11 mouse cellular contexts compared by ENCODE assay signal in genomic region chr11:69714636-69715329, GRCm38 (mm10). TPM values are rescaled to one million over a fixed set of nuclear protein-coding genes. Genes with fewer than 3 reads are reported as not detected.
A peak's percentile ranks its signal among the peaks of the same experiment; 100 is the strongest.
DNase-seq lines count a peak whose midpoint lies in the region; ATAC-seq lines count a peak whose summit lies in the region.
"Had no signal": no experiment of that assay in that cellular context is flagged by ENCODE, and none has a peak within 500 bp of the region (broad histone marks: within the 10 kb centered on the region; RNA-seq: fewer than 3 reads in every experiment).

No protein-coding gene starts in this region.

- H3K27ac ChIP-seq in hindbrain, embryonic 10.5 days = peak overlapping the region; percentile 56; the same call in 1 of the 2 replicates
- H3K27ac ChIP-seq in hindbrain, embryonic 12.5 days = no peak overlapping the region
- peak overlapping the region; percentile 77 for H3K27ac ChIP-seq in limb, embryonic 10.5 days

- no peak overlapping the region for H3K4me2 ChIP-seq in hindbrain, embryonic 12.5 days (replicated peaks)
- H3K4me2 ChIP-seq: liver, embryonic 12.5 days had no signal

- H3K27me3 ChIP-seq in hindbrain, embryonic 10.5 days (ENCODE audit: insufficient read depth, poor library complexity, severe bottlenecking) = no peaks in the 10 kb centered on the region
- 0 out of 2 replicates have a peak, but pooled peaks cover 2% of the 10 kb centered on the region for H3K27me3 ChIP-seq in hindbrain, embryonic 12.5 days
- no peaks in the 10 kb centered on the region for H3K27me3 ChIP-seq in limb, embryonic 10.5 days (ENCODE audit: low read depth, poor library complexity, severe bottlenecking)
- H3K27me3 ChIP-seq: liver, embryonic 12.5 days had no signal

- H3K9me3 ChIP-seq in hindbrain, embryonic 10.5 days = no peaks in the 10 kb centered on the region
- no peaks in the 10 kb centered on the region for H3K9me3 ChIP-seq in hindbrain, embryonic 12.5 days (replicated peaks)
- H3K9me3 ChIP-seq in limb, embryonic 10.5 days (replicated peaks) = no peaks in the 10 kb centered on the region
- H3K9me3 ChIP-seq: liver, embryonic 12.5 days had no signal

- no peak overlapping the region for H3K9ac ChIP-seq in hindbrain, embryonic 12.5 days
- H3K9ac ChIP-seq: liver, embryonic 12.5 days had no signal

- H3K36me3 ChIP-seq in hindbrain, embryonic 10.5 days = no peaks in the 10 kb centered on the region
- H3K36me3 ChIP-seq in hindbrain, embryonic 12.5 days = no peaks in the 10 kb centered on the region
- no peaks in the 10 kb centered on the region for H3K36me3 ChIP-seq in limb, embryonic 10.5 days
- H3K36me3 ChIP-seq: liver, embryonic 12.5 days had no signal

- 71% methylated on average over 18 of the region's 18 CpGs for WGBS in hindbrain, embryonic 10.5 days
- 69% methylated on average over 18 of the region's 18 CpGs for WGBS in hindbrain, embryonic 12.5 days
- WGBS in limb, embryonic 10.5 days = 49% methylated on average over 18 of the region's 18 CpGs

- H3K4me3 ChIP-seq in hindbrain, embryonic 10.5 days = no peak overlapping the region
- H3K4me3 ChIP-seq in hindbrain, embryonic 12.5 days = no peak overlapping the region
- peak overlapping the region; percentile 6; the same call in 1 of the 2 replicates for H3K4me3 ChIP-seq in limb, embryonic 10.5 days
- H3K4me3 ChIP-seq: liver, embryonic 12.5 days had no signal

- peak; percentile 53 for DNase-seq in hindbrain, embryonic 10.5 days (ENCODE audit: low spot score)
- DNase-seq in MN1 (ENCODE audit: low spot score) = peak; percentile 75
- peak; percentile 68 for DNase-seq in kidney, adult 18-20 months
- peak; percentile 85 for DNase-seq in limb, embryonic 10.5 days (ENCODE audit: low spot score)
- no peak for DNase-seq in cerebellum, adult 9-10 months
- DNase-seq in thymus, postnatal 36 days = no peak
- DNase-seq in B cell, adult 2 months = no peak
- DNase-seq: cerebellum, adult 9-11 months; thymus, adult 18-20 months had no signal

- H3K4me1 ChIP-seq in hindbrain, embryonic 10.5 days (replicated peaks) = peaks cover 29% of the 10 kb centered on the region
- H3K4me1 ChIP-seq in hindbrain, embryonic 12.5 days = peaks cover 12% of the 10 kb centered on the region
- peaks cover 44% of the 10 kb centered on the region for H3K4me1 ChIP-seq in limb, embryonic 10.5 days

- no peak for ATAC-seq in hindbrain, embryonic 12.5 days (ENCODE audit: low FRiP score)
- ATAC-seq: liver, embryonic 12.5 days had no signal

RNA-seq across cellular contexts. Expression of gene Tnfsfm13, which starts 18.9 kb away (rescaled TPM):
- polyA plus RNA-seq in hindbrain, embryonic 10.5 days (2016; fragmentation: Nextera tagmentation; extraction: Ambion mirVana) = 0.82 and 0.85 TPM in 2 replicates
- 0.80 and 1.9 TPM in 2 replicates for polyA plus RNA-seq in hindbrain, embryonic 12.5 days (2016; fragmentation: Nextera tagmentation; extraction: Ambion mirVana)
- 0.53 and 0.73 TPM in 2 replicates for polyA plus RNA-seq in limb, embryonic 10.5 days (2016; fragmentation: Nextera tagmentation; extraction: Ambion mirVana)

RNA-seq across cellular contexts. Expression of gene Tnfsf12, which starts 19.1 kb away (rescaled TPM):
- 2.2 and 2.3 TPM in 2 replicates for polyA plus RNA-seq in hindbrain, embryonic 10.5 days (2016; fragmentation: Nextera tagmentation; extraction: Ambion mirVana)
- polyA plus RNA-seq in hindbrain, embryonic 12.5 days (2016; fragmentation: Nextera tagmentation; extraction: Ambion mirVana) = 3.1 and 3.4 TPM in 2 replicates
- polyA plus RNA-seq in limb, embryonic 10.5 days (2016; fragmentation: Nextera tagmentation; extraction: Ambion mirVana) = 3.0 and 4.2 TPM in 2 replicates

RNA-seq across cellular contexts. Expression of gene Tnfsf13, which starts 29.2 kb away (rescaled TPM):
- 0.14 and 0.30 TPM in 2 replicates for polyA plus RNA-seq in hindbrain, embryonic 10.5 days (2016; fragmentation: Nextera tagmentation; extraction: Ambion mirVana)
- polyA plus RNA-seq in hindbrain, embryonic 12.5 days (2016; fragmentation: Nextera tagmentation; extraction: Ambion mirVana) = 0.42 and 0.49 TPM in 2 replicates
- 0.20 and 0.45 TPM in 2 replicates for polyA plus RNA-seq in limb, embryonic 10.5 days (2016; fragmentation: Nextera tagmentation; extraction: Ambion mirVana)

RNA-seq across cellular contexts. Expression of gene Senp3, which starts 32.9 kb away (rescaled TPM):
- polyA plus RNA-seq in hindbrain, embryonic 10.5 days (2016; fragmentation: Nextera tagmentation; extraction: Ambion mirVana) = 116 and 122 TPM in 2 replicates
- 105 and 106 TPM in 2 replicates for polyA plus RNA-seq in hindbrain, embryonic 12.5 days (2016; fragmentation: Nextera tagmentation; extraction: Ambion mirVana)
- polyA plus RNA-seq in limb, embryonic 10.5 days (2016; fragmentation: Nextera tagmentation; extraction: Ambion mirVana) = 149 and 151 TPM in 2 replicates

RNA-seq across cellular contexts. Expression of gene Eif4a1, which starts 42.6 kb away (rescaled TPM):
- 740 and 935 TPM in 2 replicates for polyA plus RNA-seq in hindbrain, embryonic 10.5 days (2016; fragmentation: Nextera tagmentation; extraction: Ambion mirVana)
- 555 and 589 TPM in 2 replicates for polyA plus RNA-seq in hindbrain, embryonic 12.5 days (2016; fragmentation: Nextera tagmentation; extraction: Ambion mirVana)
- 678 and 791 TPM in 2 replicates for polyA plus RNA-seq in limb, embryonic 10.5 days (2016; fragmentation: Nextera tagmentation; extraction: Ambion mirVana)

Comparison
In these comparisons a context has a peak if more than half of its experiments do, and no peak if none do; other contexts are left out.
1. DNase-seq: peak in hindbrain, embryonic 10.5 days (single experiment), MN1 (single experiment), kidney, adult 18-20 months (single experiment) and limb, embryonic 10.5 days (single experiment); none in cerebellum, adult 9-10 months (single experiment), thymus, postnatal 36 days (0 of 2) and B cell, adult 2 months (0 of 2).